Comparison of ENCODE assay signal across 10 mouse cellular contexts in the genomic region with DNA sequence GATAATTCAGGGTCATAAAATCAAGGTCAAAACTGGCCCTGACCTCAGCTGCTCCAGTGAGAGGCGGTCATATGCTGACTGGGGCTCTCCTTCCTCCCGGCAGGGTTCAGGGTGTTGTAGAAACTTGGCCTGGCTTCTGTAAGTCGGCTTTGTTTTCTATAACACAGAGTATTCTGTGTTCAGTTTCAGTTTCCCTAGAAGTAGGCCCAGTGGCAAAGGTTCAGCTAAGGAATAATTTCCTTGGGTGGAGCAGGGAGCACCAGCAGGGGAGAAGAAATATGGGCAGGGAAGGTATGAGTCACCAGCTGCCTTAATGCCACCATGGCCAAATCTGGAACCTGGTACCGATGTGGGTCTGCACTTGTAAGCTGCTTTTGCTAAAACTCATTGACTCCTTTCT.
DNase-seq lines count a peak whose midpoint lies in the region; ATAC-seq and TF ChIP-seq lines count a peak whose summit lies in the region.
"Had no signal": no experiment of that assay in that cellular context is flagged by ENCODE, and none has a peak within 500 bp of the region (broad histone marks: within the 10 kb centered on the region; RNA-seq: fewer than 3 reads in every experiment).

No protein-coding gene starts in this region.

- peaks cover 4% of the 10 kb centered on the region; the same call in 1 of the 2 replicates for H3K4me1 ChIP-seq in kidney, postnatal 0 days (replicated peaks; ENCODE audit: insufficient read depth, low read length)
- H3K4me1 ChIP-seq in stomach, embryonic 14.5 days (ENCODE audit: control insufficient read depth, insufficient read depth, low read length) = 0 out of 2 replicates have a peak, but pooled peaks cover 3% of the 10 kb centered on the region
- H3K4me1 ChIP-seq: hindbrain, embryonic 13.5 days had no signal

- no peak for TF ChIP-seq CTCF in kidney, postnatal 0 days (IDR thresholded peaks at IDR 0.05; ENCODE audit: low read depth)

- H3K27ac ChIP-seq in kidney, postnatal 0 days = peak overlapping the region; percentile 65
- H3K27ac ChIP-seq in stomach, embryonic 14.5 days (ENCODE audit: low read length) = peak overlapping the region; percentile 30; the same call in 1 of the 2 replicates
- H3K27ac ChIP-seq: hindbrain, embryonic 13.5 days had no signal

- no peaks in the 10 kb centered on the region for H3K27me3 ChIP-seq in kidney, postnatal 0 days (ENCODE audit: insufficient read depth, low read length)
- no peaks in the 10 kb centered on the region for H3K27me3 ChIP-seq in stomach, embryonic 14.5 days (ENCODE audit: control insufficient read depth, insufficient read depth, low read length)
- H3K27me3 ChIP-seq: hindbrain, embryonic 13.5 days had no signal

- no peak overlapping the region for H3K9ac ChIP-seq in kidney, postnatal 0 days (ENCODE audit: low read depth, low read length)
- H3K9ac ChIP-seq in stomach, embryonic 14.5 days (replicated peaks; ENCODE audit: low read depth, low read length) = no peak overlapping the region
- H3K9ac ChIP-seq: hindbrain, embryonic 13.5 days had no signal

- 44% methylated on average over 4 of the region's 4 CpGs for WGBS in kidney, postnatal 0 days
- WGBS in stomach, embryonic 14.5 days = 70% methylated on average over 4 of the region's 4 CpGs

- no peaks in the 10 kb centered on the region for H3K36me3 ChIP-seq in kidney, postnatal 0 days (ENCODE audit: insufficient read depth, low read length)
- no peaks in the 10 kb centered on the region for H3K36me3 ChIP-seq in stomach, embryonic 14.5 days (ENCODE audit: control insufficient read depth, insufficient read depth, low read length)
- H3K36me3 ChIP-seq: hindbrain, embryonic 13.5 days had no signal

- H3K4me2 ChIP-seq in kidney, postnatal 0 days (ENCODE audit: low read length) = no peak overlapping the region
- H3K4me2 ChIP-seq in stomach, embryonic 14.5 days (replicated peaks; ENCODE audit: low read depth, low read length) = no peak overlapping the region
- H3K4me2 ChIP-seq: hindbrain, embryonic 13.5 days; midbrain, embryonic 11.5 days had no signal

- ATAC-seq in kidney, postnatal 0 days (replicated peaks; ENCODE audit: low FRiP score, low read depth) = no peak
- ATAC-seq in stomach, embryonic 14.5 days (ENCODE audit: insufficient number of reproducible peaks, insufficient read depth, low FRiP score, low read depth) = no peak
- no peak for ATAC-seq in megakaryocyte progenitor cell, adult 5-6 weeks (replicated peaks; ENCODE audit: poor library complexity)
- ATAC-seq in frontal cortex, adult (ENCODE audit: low TSS enrichment) = no peak

- H3K9me3 ChIP-seq in kidney, postnatal 0 days (replicated peaks; ENCODE audit: low read length) = no peaks in the 10 kb centered on the region
- H3K9me3 ChIP-seq in stomach, embryonic 14.5 days (ENCODE audit: control insufficient read depth, low read depth, low read length) = no peaks in the 10 kb centered on the region
- H3K9me3 ChIP-seq: hindbrain, embryonic 13.5 days had no signal

- H3K4me3 ChIP-seq in kidney, postnatal 0 days (replicated peaks; ENCODE audit: low read depth, low read length) = no peak overlapping the region
- no peak overlapping the region for H3K4me3 ChIP-seq in stomach, embryonic 14.5 days (ENCODE audit: low read depth, low read length)
- H3K4me3 ChIP-seq: hindbrain, embryonic 13.5 days had no signal

- DNase-seq in adrenal gland, adult 8-10 months = peak; percentile 38
- DNase-seq in adrenal gland, postnatal 10 days = no peak
- peak; percentile 29 to 36 for DNase-seq in lung, adult 18-20 months
- DNase-seq in lung, postnatal 14 days = no peak
- DNase-seq in kidney, postnatal 0 days (ENCODE audit: low spot score) = no peak

Comparison
In these comparisons a context has a peak if more than half of its experiments do, and no peak if none do; other contexts are left out.
1. DNase-seq: peak in adrenal gland, adult 8-10 months (single experiment) and lung, adult 18-20 months (2 of 2); none in adrenal gland, postnatal 10 days (single experiment), lung, postnatal 14 days (single experiment) and kidney, postnatal 0 days (single experiment).